Mouse (Mus musculus): ENCODE data around the gene Shcbp1l. TPM values are rescaled to one million over a fixed set of nuclear protein-coding genes. Genes with fewer than 3 reads are reported as not detected.
A peak's percentile ranks its signal among the peaks of the same experiment; 100 is the strongest.

Gene Shcbp1l
- total RNA-seq, 2 experiments from 2014 or later = not detected

DNA sequence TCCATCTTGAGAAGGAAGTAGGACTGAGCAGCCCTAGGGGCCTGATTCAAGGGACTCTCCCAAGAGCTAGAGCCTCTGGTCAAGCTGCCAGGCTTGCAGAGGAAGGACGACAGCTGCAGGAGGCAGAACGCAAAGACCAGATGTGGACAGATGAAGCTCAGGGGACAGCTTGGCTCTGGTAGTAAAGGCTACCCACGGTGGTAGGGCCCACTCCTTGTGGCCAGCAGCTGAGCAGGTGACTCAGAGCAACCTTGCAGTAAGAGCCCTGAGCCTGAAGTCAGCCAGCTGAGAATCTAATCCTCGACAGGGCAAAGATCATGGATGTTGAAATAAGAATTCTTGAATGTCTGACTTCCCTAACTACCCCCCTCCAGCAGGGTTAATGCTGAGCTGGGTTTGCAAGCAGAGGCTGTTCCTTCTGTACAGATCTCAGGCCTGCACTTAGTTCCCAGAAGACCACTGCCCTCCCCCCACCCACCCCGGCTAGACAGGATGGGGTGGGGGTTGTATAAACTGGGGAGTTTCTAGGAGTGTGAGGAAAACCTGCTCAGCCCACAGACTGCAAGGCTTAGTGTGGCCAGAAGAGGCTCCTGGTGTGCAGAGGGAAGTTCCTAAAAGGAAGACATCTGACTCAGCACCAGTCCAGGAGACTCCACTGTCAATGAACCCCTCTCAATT, 76.8 kb downstream of the Shcbp1l start:
- peak overlapping the region; percentile 58 for H3K27ac ChIP-seq
- intact Hi-C loops (cut with DNase I) = no loop called here
- H3K4me3 ChIP-seq = no peak overlapping the region
- peak; percentile 11; the same call in 1 of the 2 replicates for TF ChIP-seq CTCF (IDR thresholded peaks at IDR 0.05)
- peak; percentile 45 for DNase-seq

Other genes with a start within 250 kb of the Shcbp1l start
- gene Lamc2, start 238.7 kb upstream of the Shcbp1l start, total RNA-seq (2021) = 1 to 10 TPM; 3.8 to 4.4 TPM
- gene Lamc1, start 92.4 kb upstream of the Shcbp1l start, total RNA-seq (2021) = 10 to 100 TPM; 67.7 to 71.6 TPM
- 10 to 100 TPM; 26.1 to 29.5 TPM for gene Dhx9, start 62.5 kb downstream of the Shcbp1l start, total RNA-seq (2021)
- 1 to 10 TPM; 1.1 to 1.6 TPM for gene Npl, start 124.9 kb downstream of the Shcbp1l start, total RNA-seq (2021)
- gene Rgs8, start 227.9 kb downstream of the Shcbp1l start, total RNA-seq (2021) = not detected